Mouse (Mus musculus): Measurements from ENCODE around the gene Lrch3. TPM values are rescaled to one million over a fixed set of nuclear protein-coding genes. Genes with fewer than 3 reads are reported as not detected.

Gene Lrch3
- polyA plus RNA-seq, 1 experiment from 2014 or later: 51.7 TPM

DNA sequence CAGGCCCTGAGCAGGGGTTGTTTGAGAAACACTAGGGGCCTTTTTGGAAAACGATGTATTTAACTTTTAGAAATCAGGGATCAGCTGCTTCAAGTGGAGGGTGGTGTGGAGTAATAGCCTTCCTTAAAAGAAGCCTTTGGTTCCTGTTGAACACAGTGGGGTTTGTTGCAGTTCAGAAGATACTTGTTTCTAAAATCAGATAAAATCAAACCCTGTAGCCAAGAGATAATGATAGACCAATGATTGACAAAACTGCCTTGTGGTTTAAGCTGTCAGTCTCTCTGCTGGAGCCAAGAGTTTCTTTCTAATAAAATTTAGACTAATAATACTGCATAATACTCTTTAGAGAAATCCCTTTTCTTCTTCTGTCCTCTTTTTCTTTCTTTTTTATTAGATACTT lies 66.3 kb downstream of the Lrch3 start:
- Histone ChIP-seq H3K4me3 (replicated peaks; ENCODE audit: low read depth, low read length) (no peak overlapping the region), H3K27me3 (ENCODE audit: control insufficient read depth, insufficient read depth, low read length) (no peaks in the 10 kb centered on the region), H3K4me1 (ENCODE audit: control insufficient read depth, insufficient read depth, low read length) (no peaks in the 10 kb centered on the region), H3K36me3 (ENCODE audit: control insufficient read depth, insufficient read depth, low read length) (peaks cover 58% of the 10 kb centered on the region), H3K27ac (replicated peaks; ENCODE audit: low read depth, low read length) (no peak overlapping the region), H3K9ac (replicated peaks; ENCODE audit: low read length) (no peak overlapping the region), H3K4me2 (ENCODE audit: low read length) (no peak overlapping the region), H3K9me3 (ENCODE audit: control insufficient read depth, low read length) (no peaks in the 10 kb centered on the region)
- DNase-seq: no peak
- ATAC-seq (ENCODE audit: low FRiP score, low TSS enrichment): no peak
- 88% methylated on average over 1 of the region's 1 CpGs for WGBS

DNA sequence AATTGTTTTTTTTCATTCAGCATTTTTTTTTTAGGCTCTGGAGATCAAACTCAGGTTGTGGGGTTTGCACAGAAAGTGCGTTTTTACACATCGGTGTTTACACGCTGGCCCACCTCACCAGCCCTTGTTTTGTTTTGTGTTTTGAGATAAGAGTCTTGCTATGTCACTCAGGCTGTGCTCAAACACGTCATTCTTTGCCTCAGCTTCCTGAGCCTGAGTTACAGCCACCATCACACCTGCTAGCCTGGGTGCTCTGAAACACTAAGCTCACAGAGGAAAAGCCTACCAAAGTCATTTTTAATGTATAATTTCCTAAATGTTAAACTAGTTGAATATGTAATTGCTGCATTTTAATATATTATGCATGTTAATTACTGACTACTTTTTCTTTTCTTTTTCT lies 67.5 kb downstream of the Lrch3 start:
- Histone ChIP-seq H3K36me3 (ENCODE audit: control insufficient read depth, insufficient read depth, low read length) (peaks cover 62% of the 10 kb centered on the region), H3K4me1 (ENCODE audit: control insufficient read depth, insufficient read depth, low read length) (no peaks in the 10 kb centered on the region), H3K9me3 (ENCODE audit: control insufficient read depth, low read length) (no peaks in the 10 kb centered on the region), H3K4me3 (replicated peaks; ENCODE audit: low read depth, low read length) (no peak overlapping the region), H3K27ac (replicated peaks; ENCODE audit: low read depth, low read length) (no peak overlapping the region), H3K27me3 (ENCODE audit: control insufficient read depth, insufficient read depth, low read length) (no peaks in the 10 kb centered on the region), H3K4me2 (ENCODE audit: low read length) (no peak overlapping the region), H3K9ac (replicated peaks; ENCODE audit: low read length) (no peak overlapping the region)
- 93% methylated on average over 4 of the region's 4 CpGs for WGBS
- ATAC-seq (ENCODE audit: low FRiP score, low TSS enrichment) (no peak), DNase-seq (no peak)

DNA sequence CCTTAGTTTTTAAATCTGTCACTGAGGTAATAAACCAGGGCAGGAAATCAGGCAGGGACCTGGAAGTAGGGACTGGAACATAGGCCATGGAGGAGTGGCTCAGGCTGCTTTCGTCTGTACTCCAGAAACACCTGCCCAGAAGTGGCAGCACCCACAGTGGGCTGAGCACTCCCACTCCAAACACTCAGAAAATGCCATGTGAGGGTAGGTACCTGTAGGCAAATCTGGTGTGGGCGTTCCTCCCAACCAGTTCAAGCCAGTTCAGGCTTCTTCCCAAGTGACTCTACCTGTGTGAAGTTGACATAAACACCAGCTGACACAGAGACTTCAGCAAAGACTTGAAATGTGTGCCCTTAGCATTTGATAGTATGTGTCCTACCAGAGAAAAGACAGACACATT lies 70.7 kb downstream of the Lrch3 start:
- Histone ChIP-seq H3K27me3 (ENCODE audit: control insufficient read depth, insufficient read depth, low read length) (no peaks in the 10 kb centered on the region), H3K9me3 (ENCODE audit: control insufficient read depth, low read length) (no peaks in the 10 kb centered on the region), H3K4me1 (ENCODE audit: control insufficient read depth, insufficient read depth, low read length) (no peaks in the 10 kb centered on the region), H3K4me2 (ENCODE audit: low read length) (no peak overlapping the region), H3K27ac (replicated peaks; ENCODE audit: low read depth, low read length) (no peak overlapping the region), H3K9ac (replicated peaks; ENCODE audit: low read length) (no peak overlapping the region), H3K4me3 (replicated peaks; ENCODE audit: low read depth, low read length) (no peak overlapping the region), H3K36me3 (ENCODE audit: control insufficient read depth, insufficient read depth, low read length) (peaks cover 61% of the 10 kb centered on the region)
- DNase-seq (no peak), ATAC-seq (ENCODE audit: low FRiP score, low TSS enrichment) (no peak)
- 92% methylated on average over 2 of the region's 2 CpGs for WGBS

GRCm38 (mm10) chr16:32992158-32992557 lies 78.3 kb downstream of the Lrch3 start:
- DNase-seq (no peak), ATAC-seq (ENCODE audit: low FRiP score, low TSS enrichment) (no peak)
- Histone ChIP-seq H3K4me3 (replicated peaks; ENCODE audit: low read depth, low read length) (no peak overlapping the region), H3K9me3 (ENCODE audit: control insufficient read depth, low read length) (no peaks in the 10 kb centered on the region), H3K27me3 (ENCODE audit: control insufficient read depth, insufficient read depth, low read length) (no peaks in the 10 kb centered on the region), H3K4me2 (ENCODE audit: low read length) (no peak overlapping the region), H3K27ac (replicated peaks; ENCODE audit: low read depth, low read length) (no peak overlapping the region), H3K9ac (replicated peaks; ENCODE audit: low read length) (no peak overlapping the region), H3K4me1 (ENCODE audit: control insufficient read depth, insufficient read depth, low read length) (no peaks in the 10 kb centered on the region), H3K36me3 (ENCODE audit: control insufficient read depth, insufficient read depth, low read length) (peaks cover 70% of the 10 kb centered on the region)
- 90% methylated on average over 5 of the region's 5 CpGs for WGBS

- H3K4me1 ChIP-seq (ENCODE audit: control insufficient read depth, insufficient read depth, low read length): no peaks in the 10 kb centered on the region
- H3K9ac ChIP-seq (replicated peaks; ENCODE audit: low read length): no peak overlapping the region
- H3K9me3 ChIP-seq (ENCODE audit: control insufficient read depth, low read length): no peaks in the 10 kb centered on the region
- ATAC-seq (ENCODE audit: low FRiP score, low TSS enrichment) (no peak), DNase-seq (peak; percentile 71)
- H3K27ac ChIP-seq (replicated peaks; ENCODE audit: low read depth, low read length): no peak overlapping the region
- no peak overlapping the region for H3K4me3 ChIP-seq (replicated peaks; ENCODE audit: low read depth, low read length)
- peaks cover 77% of the 10 kb centered on the region for H3K36me3 ChIP-seq (ENCODE audit: control insufficient read depth, insufficient read depth, low read length)
- no peak overlapping the region for H3K4me2 ChIP-seq (ENCODE audit: low read length)
- no peaks in the 10 kb centered on the region for H3K27me3 ChIP-seq (ENCODE audit: control insufficient read depth, insufficient read depth, low read length)
- WGBS: 54% methylated on average over 9 of the region's 9 CpGs
These were observed 91.3 kb downstream of the Lrch3 start for GRCm38 (mm10) chr16:33005216-33005615.

GRCm38 (mm10) chr16:33006888-33007287 lies 93.0 kb downstream of the Lrch3 start:
- no peak overlapping the region for H3K27ac ChIP-seq (replicated peaks; ENCODE audit: low read depth, low read length)
- no peaks in the 10 kb centered on the region for H3K9me3 ChIP-seq (ENCODE audit: control insufficient read depth, low read length)
- no peak overlapping the region for H3K9ac ChIP-seq (replicated peaks; ENCODE audit: low read length)
- 86% methylated on average over 7 of the region's 7 CpGs for WGBS
- H3K4me1 ChIP-seq (ENCODE audit: control insufficient read depth, insufficient read depth, low read length): no peaks in the 10 kb centered on the region
- H3K4me3 ChIP-seq (replicated peaks; ENCODE audit: low read depth, low read length): no peak overlapping the region
- H3K27me3 ChIP-seq (ENCODE audit: control insufficient read depth, insufficient read depth, low read length): no peaks in the 10 kb centered on the region
- ATAC-seq (ENCODE audit: low FRiP score, low TSS enrichment) (no peak), DNase-seq (no peak)
- H3K36me3 ChIP-seq (ENCODE audit: control insufficient read depth, insufficient read depth, low read length): peaks cover 76% of the 10 kb centered on the region
- H3K4me2 ChIP-seq (ENCODE audit: low read length): no peak overlapping the region

DNA sequence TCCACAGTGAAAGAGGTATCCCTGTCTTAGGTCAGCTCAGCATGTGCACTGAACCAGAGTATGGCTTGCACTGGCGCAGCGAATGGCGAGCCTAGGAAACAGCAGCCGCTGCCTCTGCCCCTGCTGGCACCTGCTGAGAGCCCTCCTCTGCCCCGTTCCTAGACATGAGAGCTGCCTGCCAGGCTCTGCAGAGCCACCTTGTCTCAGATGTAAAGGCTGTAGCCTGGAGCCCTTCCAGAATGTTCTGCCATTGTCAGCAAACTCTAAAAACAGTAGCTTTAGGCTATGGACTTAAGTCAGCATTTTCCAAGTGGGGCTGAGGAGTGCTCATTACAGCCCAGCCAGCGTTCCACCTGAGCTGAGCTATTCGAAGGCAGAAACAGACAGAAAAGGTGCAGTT lies 93.5 kb downstream of the Lrch3 start:
- Histone ChIP-seq H3K9ac (replicated peaks; ENCODE audit: low read length) (no peak overlapping the region), H3K27ac (replicated peaks; ENCODE audit: low read depth, low read length) (no peak overlapping the region), H3K4me3 (replicated peaks; ENCODE audit: low read depth, low read length) (no peak overlapping the region), H3K9me3 (ENCODE audit: control insufficient read depth, low read length) (no peaks in the 10 kb centered on the region), H3K27me3 (ENCODE audit: control insufficient read depth, insufficient read depth, low read length) (no peaks in the 10 kb centered on the region), H3K4me2 (ENCODE audit: low read length) (no peak overlapping the region), H3K36me3 (ENCODE audit: control insufficient read depth, insufficient read depth, low read length) (peaks cover 81% of the 10 kb centered on the region), H3K4me1 (ENCODE audit: control insufficient read depth, insufficient read depth, low read length) (no peaks in the 10 kb centered on the region)
- WGBS: 76% methylated on average over 7 of the region's 7 CpGs
- DNase-seq (no peak), ATAC-seq (ENCODE audit: low FRiP score, low TSS enrichment) (no peak)

DNA sequence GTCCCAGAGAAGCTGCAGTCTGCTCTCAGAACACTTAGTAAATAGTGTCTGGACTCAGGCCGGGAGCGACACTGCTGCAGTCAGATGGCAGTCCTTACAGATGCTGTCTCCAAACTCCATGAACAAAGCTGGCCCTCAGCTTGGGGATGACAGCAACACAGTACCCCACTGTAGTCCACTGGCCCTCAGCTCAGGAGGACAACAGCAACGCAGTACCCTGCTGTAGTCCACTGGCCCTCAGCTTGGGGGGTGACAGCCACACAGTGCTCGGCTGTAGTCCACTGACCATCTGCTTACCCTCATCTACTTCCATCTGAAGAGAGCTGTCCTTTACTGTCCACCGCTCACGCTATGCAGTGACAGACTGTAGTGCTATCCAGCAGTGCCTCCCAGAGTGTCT lies 96.3 kb downstream of the Lrch3 start:
- H3K27me3 ChIP-seq (ENCODE audit: control insufficient read depth, insufficient read depth, low read length): no peaks in the 10 kb centered on the region
- H3K9me3 ChIP-seq (ENCODE audit: control insufficient read depth, low read length): no peaks in the 10 kb centered on the region
- no peak overlapping the region for H3K4me3 ChIP-seq (replicated peaks; ENCODE audit: low read depth, low read length)
- DNase-seq (no peak), ATAC-seq (ENCODE audit: low FRiP score, low TSS enrichment) (no peak)
- H3K27ac ChIP-seq (replicated peaks; ENCODE audit: low read depth, low read length): no peak overlapping the region
- peaks cover 91% of the 10 kb centered on the region for H3K36me3 ChIP-seq (ENCODE audit: control insufficient read depth, insufficient read depth, low read length)
- no peak overlapping the region for H3K4me2 ChIP-seq (ENCODE audit: low read length)
- H3K4me1 ChIP-seq (ENCODE audit: control insufficient read depth, insufficient read depth, low read length): no peaks in the 10 kb centered on the region
- no peak overlapping the region for H3K9ac ChIP-seq (replicated peaks; ENCODE audit: low read length)
- WGBS: 97% methylated on average over 6 of the region's 6 CpGs

DNA sequence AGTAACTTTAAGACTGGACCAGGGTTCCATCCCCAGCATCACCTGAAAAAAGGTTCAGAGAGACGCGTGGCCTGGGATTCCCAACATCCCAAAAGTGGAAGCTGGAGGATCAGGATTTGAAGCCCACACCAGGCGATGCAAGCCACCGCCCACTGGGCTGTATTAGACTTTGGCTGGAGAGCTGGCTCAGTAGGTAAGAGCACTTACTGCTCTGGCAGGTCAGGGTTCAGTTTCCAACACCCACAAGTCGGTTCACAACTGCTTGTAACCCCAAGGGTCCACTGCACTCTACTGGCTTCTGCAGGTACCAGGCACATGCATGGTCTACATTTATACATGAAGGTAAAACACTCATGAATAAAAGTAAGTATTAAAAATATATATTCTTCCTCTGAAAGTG lies 99.9 kb downstream of the Lrch3 start:
- Histone ChIP-seq H3K36me3 (ENCODE audit: control insufficient read depth, insufficient read depth, low read length) (peaks cover 73% of the 10 kb centered on the region), H3K27ac (replicated peaks; ENCODE audit: low read depth, low read length) (no peak overlapping the region), H3K4me2 (ENCODE audit: low read length) (no peak overlapping the region), H3K4me1 (ENCODE audit: control insufficient read depth, insufficient read depth, low read length) (no peaks in the 10 kb centered on the region), H3K4me3 (replicated peaks; ENCODE audit: low read depth, low read length) (no peak overlapping the region), H3K27me3 (ENCODE audit: control insufficient read depth, insufficient read depth, low read length) (no peaks in the 10 kb centered on the region), H3K9me3 (ENCODE audit: control insufficient read depth, low read length) (no peaks in the 10 kb centered on the region), H3K9ac (replicated peaks; ENCODE audit: low read length) (no peak overlapping the region)
- 95% methylated on average over 5 of the region's 5 CpGs for whole genome bisulfite sequencing
- DNase-seq (no peak), ATAC-seq (ENCODE audit: low FRiP score, low TSS enrichment) (no peak)
